Mouse (Mus musculus) left cerebral cortex, adult 11 months (tissue): ENCODE measurements around the gene Uvrag.
"Not testable (repeated sequence)": the region's sequence is repeated elsewhere in the genome, so short reads cannot be mapped to it uniquely, and the experiment has no call there.

Experiments used
- DNase-seq: peaks from one replicate; pipeline ENCODE4 v3.0.0; 2022; ENCODE audit warnings: low spot score

Uvrag gene

GRCm38 (mm10) chr7:98970721-98971120, 170.2 kb downstream of the Uvrag start:
- no peak for DNase-seq

- DNase-seq = no peak
These were observed 172.1 kb downstream of the Uvrag start for GRCm38 (mm10) chr7:98968741-98969395.

- DNase-seq = no peak
These were observed 172.8 kb downstream of the Uvrag start for GRCm38 (mm10) chr7:98968082-98968674.

DNA sequence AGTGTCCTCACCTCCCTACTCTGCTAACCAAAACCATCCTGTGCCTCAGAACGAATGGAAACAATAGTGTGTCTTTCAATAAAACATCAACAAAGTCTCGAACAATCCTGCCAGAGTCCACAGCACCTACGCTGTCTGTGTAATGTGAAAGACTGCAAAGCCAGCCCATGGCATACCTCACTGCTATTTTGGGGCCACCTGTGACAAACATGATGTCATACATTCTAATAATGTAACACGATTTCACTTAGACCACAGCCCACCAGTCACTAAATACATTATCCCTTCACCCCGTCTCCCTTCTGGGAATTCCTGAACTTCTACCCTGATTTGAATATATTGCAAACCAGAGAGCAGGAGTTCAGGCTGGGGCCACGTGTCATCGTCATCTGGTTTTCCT, 173.3 kb downstream of the Uvrag start:
- DNase-seq = no peak

DNA sequence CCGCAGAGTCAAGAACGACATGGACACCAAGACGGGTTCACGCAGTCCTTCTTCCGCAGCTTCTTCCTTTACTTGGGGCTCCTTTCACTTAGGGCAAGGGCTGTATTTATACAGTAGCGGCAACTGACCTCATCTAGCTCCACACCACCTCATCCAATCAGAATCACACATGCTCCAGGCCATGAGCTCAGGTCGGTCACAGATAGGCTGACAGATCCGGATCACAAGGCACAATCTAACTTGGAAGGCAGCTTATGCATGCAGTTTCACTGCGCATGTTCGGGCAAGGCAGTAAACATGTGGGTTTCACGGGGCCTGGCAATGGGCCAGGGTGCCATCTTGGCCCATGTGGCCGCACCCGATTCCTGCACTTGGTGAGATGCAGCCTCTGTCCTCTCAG, 177.4 kb downstream of the Uvrag start:
- DNase-seq = not testable (repeated sequence)

GRCm38 (mm10) chr7:98962547-98963311, 178.2 kb downstream of the Uvrag start:
- DNase-seq = peak; percentile 28

GRCm38 (mm10) chr7:98962074-98962473, 178.9 kb downstream of the Uvrag start:
- DNase-seq = no peak

DNA sequence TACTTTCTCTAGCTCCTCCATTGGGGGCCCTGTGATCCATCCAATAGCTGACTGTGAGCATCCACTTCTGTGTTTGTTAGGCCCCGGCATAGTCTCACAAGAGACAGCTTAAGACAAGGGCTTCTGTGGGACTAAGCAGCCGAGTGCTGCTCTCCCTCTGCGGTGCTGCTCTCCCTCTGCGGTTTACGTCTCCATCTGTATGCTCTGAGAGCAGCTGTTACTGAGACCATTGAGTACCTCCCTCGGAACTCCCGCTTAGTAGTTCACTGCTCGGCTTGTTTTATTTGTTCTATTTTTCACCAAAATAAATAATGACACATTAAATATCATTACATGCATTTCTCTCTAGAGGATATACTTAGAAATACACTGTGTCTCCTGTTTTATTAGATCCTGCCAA, 180.7 kb downstream of the Uvrag start:
- no peak for DNase-seq

GRCm38 (mm10) chr7:98959246-98959645, 181.7 kb downstream of the Uvrag start:
- DNase-seq = no peak

DNA sequence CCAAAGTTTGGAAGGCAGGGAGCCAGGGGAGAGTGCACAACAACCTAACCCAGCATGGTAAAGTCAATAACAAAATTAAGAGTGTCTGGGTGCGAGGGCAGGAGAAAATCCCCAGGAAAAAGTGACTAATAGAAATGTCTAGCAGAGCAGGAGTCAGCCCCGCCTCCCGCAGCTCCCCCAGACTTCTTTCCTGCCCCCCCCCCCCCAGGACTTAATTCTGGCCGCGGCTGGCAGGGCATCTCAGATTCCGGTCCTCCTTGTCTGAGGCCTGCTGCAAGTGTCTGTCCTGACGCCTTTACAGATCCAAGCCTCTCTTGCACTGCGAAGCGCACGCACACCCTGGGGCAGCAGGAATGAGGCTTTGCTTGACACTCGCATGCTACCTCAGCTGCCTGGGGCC, 182.8 kb downstream of the Uvrag start:
- no peak for DNase-seq

DNA sequence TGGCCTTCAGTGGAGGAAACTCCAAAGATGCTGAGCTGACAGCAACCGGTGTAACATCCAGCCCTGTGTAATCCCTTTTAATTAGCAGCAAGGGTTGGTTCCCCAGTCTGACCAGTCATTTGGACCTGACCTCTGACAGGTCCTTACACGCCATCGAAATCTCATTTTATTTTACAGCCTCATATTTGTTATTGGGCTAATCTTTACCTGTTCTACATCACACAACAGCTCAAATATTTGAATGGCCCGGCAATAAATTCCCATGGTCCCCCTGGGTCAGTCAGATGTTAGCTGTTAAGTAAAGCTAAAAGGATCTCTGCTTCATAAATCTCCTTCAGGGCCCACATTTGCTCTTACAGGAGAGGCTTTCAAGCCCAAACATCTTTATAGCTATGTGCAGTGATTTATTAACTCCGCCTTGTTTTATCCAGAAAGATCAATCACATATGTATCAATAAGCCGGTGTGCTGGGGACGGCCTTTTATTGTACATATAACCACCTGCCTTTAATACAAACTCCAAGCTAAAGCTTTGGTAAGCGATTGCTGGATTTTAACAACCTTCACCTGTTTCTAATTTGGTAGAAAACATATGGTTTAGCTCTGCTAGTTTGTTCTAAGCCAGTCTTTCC, 183.7 kb downstream of the Uvrag start:
- no peak for DNase-seq

DNA sequence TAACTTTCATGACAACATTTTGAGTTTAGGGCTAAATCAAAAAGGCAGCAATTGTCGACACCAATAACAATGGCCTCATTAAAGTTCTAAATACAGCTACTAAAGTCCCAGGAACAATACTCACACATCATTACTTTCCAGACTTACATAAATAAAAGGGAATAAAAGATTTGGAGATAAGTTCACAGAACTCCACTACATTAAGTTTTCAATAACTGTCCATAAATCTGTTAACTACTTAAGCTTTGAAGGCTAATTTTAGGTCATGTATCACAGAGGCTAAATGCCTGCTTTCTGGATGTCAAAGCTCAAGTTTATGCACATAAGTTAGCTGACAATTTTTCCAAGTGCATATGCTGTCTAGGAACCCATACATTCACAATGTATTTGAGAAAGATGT, 184.3 kb downstream of the Uvrag start:
- no peak for DNase-seq

DNA sequence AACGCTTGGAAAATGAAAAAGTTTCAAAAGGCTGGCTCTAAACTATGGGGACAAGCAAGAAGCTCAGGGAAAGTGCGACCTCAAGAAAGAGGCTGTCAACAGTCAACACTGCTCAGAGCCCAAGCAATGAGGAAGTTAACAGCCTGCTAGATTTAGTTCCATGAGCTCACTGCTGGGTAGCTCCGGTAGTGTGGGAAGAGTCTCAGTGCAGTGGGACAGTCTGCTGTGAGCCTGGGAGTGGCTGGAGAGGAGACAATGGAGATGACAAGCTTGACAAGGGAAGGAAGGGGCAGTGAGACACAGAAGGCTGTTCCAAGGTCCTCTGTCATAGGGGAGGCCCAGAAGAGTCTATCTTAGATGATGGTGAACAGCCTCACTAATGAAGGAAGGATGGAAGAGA, 187.3 kb downstream of the Uvrag start:
- no peak for DNase-seq

DNA sequence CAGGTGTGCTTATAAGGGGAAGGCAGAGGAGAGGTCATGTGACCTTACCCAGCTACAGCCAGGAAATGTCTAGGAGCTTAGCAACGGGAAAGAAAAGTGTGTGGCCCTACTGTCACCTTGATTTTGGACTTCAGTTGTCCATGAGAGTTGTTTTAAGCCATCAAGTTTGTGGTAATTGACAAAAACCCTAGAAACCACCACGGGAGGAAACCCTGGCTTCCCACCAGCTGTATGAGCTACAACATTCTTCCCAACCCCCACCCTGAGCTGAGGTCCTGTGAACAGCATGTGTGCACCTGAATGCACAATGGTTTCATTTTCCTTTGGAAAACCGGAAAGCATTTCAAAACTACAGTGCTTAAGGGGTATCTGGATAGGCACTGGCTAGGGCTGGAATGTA, 196.0 kb downstream of the Uvrag start:
- DNase-seq = no peak

GRCm38 (mm10) chr7:98943687-98944086, 197.3 kb downstream of the Uvrag start:
- no peak for DNase-seq

GRCm38 (mm10) chr7:98942746-98943145, 198.2 kb downstream of the Uvrag start:
- no peak for DNase-seq

GRCm38 (mm10) chr7:98939194-98939593, 201.7 kb downstream of the Uvrag start:
- DNase-seq = no peak

DNA sequence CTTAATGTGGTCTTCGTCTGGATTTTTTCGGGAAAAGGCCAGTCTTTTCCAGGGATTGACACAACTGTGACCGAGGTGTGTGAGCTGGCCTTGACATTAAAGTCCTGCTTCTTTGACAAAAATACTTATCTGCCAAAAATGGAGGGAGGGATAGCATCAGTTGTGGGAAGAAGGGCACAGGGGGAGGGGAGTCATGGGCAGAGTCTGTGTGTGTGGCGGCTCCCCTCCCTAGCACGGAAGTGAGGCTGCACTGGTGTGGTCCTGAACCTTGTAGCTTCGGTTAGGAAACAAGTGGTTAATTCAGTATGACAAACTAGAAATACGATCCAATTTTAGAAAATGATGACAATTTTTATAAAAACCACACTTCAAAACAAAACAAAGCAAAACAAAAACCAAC, 202.3 kb downstream of the Uvrag start:
- DNase-seq = no peak

DNA sequence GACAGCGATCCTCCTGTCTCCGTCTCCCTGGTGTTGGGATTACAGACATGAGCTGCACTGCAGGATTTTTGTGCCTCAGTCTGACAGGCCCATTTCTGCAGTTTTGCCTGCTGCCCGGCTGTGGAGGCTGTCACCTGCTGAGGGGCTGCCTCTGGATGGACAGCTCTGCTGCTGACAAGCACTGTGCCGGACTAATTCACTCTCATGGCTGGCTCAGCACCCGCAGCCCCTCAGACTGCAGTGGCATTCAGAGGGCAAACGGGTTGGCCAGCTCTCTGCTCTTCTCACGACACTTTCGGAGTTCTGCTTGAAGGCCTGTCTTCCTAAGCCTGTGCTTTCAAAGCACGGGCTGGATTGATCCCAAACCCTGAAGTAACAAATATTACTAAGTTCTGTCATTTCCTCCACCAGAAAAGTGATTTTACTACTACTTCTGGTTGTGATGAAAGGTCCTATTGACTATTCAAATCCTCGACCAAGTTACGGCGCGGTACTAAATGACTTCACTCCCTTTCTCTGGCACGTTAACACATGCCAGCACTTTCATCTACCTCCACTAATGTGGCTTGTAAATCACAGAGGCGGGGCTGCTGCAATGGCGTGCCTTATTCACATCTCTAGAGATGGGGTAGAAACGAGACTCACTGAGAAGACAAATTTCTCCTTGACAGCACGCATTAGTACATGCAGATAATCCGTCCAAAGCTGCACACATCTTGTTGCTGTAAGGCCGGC, 203.7 kb downstream of the Uvrag start:
- DNase-seq = no peak

DNA sequence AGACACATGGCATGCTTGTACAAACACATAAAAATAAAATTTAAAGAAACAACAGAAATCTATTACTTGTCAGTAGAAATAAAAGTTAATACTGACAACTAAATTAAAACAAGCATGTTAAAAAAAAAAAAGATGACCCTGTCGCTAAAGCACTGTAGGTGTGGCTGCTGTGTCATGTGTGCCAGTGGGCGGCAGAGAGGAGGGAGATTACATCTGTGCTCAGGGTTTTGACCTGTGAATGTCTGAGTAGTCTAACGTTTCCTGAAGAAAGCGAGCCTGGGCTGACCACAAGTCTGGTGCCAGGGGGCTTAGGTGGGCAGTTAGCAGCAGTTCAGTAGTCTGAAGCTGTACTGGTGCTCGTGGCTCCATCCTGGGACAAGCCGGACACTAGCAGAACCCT, 205.2 kb downstream of the Uvrag start:
- DNase-seq = no peak

- no peak for DNase-seq
These were observed 205.7 kb downstream of the Uvrag start for GRCm38 (mm10) chr7:98935193-98935592.

GRCm38 (mm10) chr7:98928336-98929025, 212.5 kb downstream of the Uvrag start:
- DNase-seq = no peak
